Mouse (Mus musculus) midbrain, embryonic 11.5 days (tissue): ENCODE measurements around the gene Rhof. TPM values are rescaled to one million over a fixed set of nuclear protein-coding genes. Genes with fewer than 3 reads are reported as not detected.

Experiments
- ATAC-seq: fragments of 200-750 bp; cut with Nextera tagmentation; 2 replicates; pipeline ENCODE4 v1.8.0; 2017; ENCODE audit warnings: moderate TSS enrichment, moderate library complexity; ENCODE audit not compliant: low FRiP score
- DNase-seq: peaks from one replicate; pipeline ENCODE4 v3.0.0; 2015; ENCODE audit warnings: low spot score; ENCODE audit errors: missing footprints
- H3K27ac ChIP-seq: fragments of 300-500 bp; sonication (generic); 2 replicates; pipeline ENCODE4 v1.5.1; 2014; ENCODE audit warnings: low read depth, low read length
- H3K27me3 ChIP-seq: fragments of 300-500 bp; sonication (generic); 2 replicates; pipeline ENCODE4 v1.6.1; 2014; ENCODE audit warnings: mild to moderate bottlenecking, low read length, moderate library complexity, mixed read lengths; ENCODE audit not compliant: control insufficient read depth, insufficient read depth
- H3K36me3 ChIP-seq: fragments of 300-500 bp; sonication (generic); 2 replicates; pipeline ENCODE4 v1.6.1; 2014; ENCODE audit warnings: mild to moderate bottlenecking, low read length, moderate library complexity, mixed read lengths; ENCODE audit not compliant: control insufficient read depth, insufficient read depth
- H3K4me1 ChIP-seq: fragments of 300-500 bp; sonication (generic); 2 replicates; pipeline ENCODE4 v1.6.1; 2014; ENCODE audit warnings: low read length; ENCODE audit not compliant: control insufficient read depth, insufficient read depth
- H3K4me2 ChIP-seq: fragments of 300-500 bp; sonication (generic); 2 replicates; pipeline ENCODE4 v1.6.1; 2014; ENCODE audit warnings: mild to moderate bottlenecking, moderate library complexity
- H3K4me3 ChIP-seq: fragments of 300-500 bp; sonication (generic); 2 replicates; pipeline ENCODE4 v1.5.1; 2014; ENCODE audit warnings: low read depth, low read length
- H3K9ac ChIP-seq: fragments of 300-500 bp; sonication (generic); 2 replicates; pipeline ENCODE4 v1.6.1; 2014; ENCODE audit warnings: low read length
- H3K9me3 ChIP-seq: fragments of 300-500 bp; sonication (generic); 2 replicates; pipeline ENCODE4 v1.6.1; 2016; ENCODE audit warnings: low read length; ENCODE audit not compliant: control insufficient read depth
- WGBS: fragments of 180-500 bp; shearing (Covaris S2); extraction: QIAGEN DNeasy Blood & Tissue Kit; methylation state at CpG from one replicate; pipeline ENCODE4 v1.1.7; 2014; 5-methylcytosine and 5-hydroxymethylcytosine counted together
- polyA plus RNA-seq: library from polyadenylated mRNA; unstranded; fragments of >200 nt; fragmentation: Nextera tagmentation; extraction: Ambion mirVana; gene quantifications from 2 replicates; pipeline ENCODE4 v1.2.1, GENCODE M21; 2014

Rhof gene
- polyA plus RNA-seq: 1.6 TPM in 2 replicates

- H3K4me2 ChIP-seq: peak within 1 kb of the TSS; percentile 46
- DNase-seq (peak; percentile 96), ATAC-seq (peak; percentile 59)
- peak within 1 kb of the TSS; percentile 22 for H3K4me3 ChIP-seq
- peaks cover 53% of the 10 kb centered on the region for H3K4me1 ChIP-seq
- H3K27ac ChIP-seq: peak within 1 kb of the TSS; percentile 12; the same call in 1 of the 2 replicates
- WGBS: 1% methylated on average over 44 of the region's 44 CpGs
- peaks cover 6% of the 10 kb centered on the region; the same call in 1 of the 2 replicates for H3K36me3 ChIP-seq
- no peaks in the 10 kb centered on the region for H3K27me3 ChIP-seq
- peak within 1 kb of the TSS; percentile 56 for H3K9ac ChIP-seq
- no peaks in the 10 kb centered on the region for H3K9me3 ChIP-seq
Measured at GRCm38 (mm10) chr5:123132308-123133071, at the start of gene Rhof. TSS of gene Rhof (minus strand) at chr5:123132692.

- no peaks in the 10 kb centered on the region for H3K27me3 ChIP-seq
- H3K9ac ChIP-seq: no peak overlapping the region
- 77% methylated on average over 6 of the region's 6 CpGs for WGBS
- H3K9me3 ChIP-seq: no peaks in the 10 kb centered on the region
- H3K4me2 ChIP-seq: no peak overlapping the region
- no peaks in the 10 kb centered on the region for H3K36me3 ChIP-seq
- no peaks in the 10 kb centered on the region for H3K4me1 ChIP-seq
- DNase-seq (peak; percentile 72), ATAC-seq (no peak)
- no peak overlapping the region for H3K27ac ChIP-seq
- H3K4me3 ChIP-seq: no peak overlapping the region
Measured at GRCm38 (mm10) chr5:123181536-123181935, 49.0 kb upstream of the Rhof start.

GRCm38 (mm10) chr5:123180390-123180789 is 47.9 kb upstream of the Rhof start:
- no peak for DNase-seq
- H3K27me3 ChIP-seq: no peaks in the 10 kb centered on the region

DNA sequence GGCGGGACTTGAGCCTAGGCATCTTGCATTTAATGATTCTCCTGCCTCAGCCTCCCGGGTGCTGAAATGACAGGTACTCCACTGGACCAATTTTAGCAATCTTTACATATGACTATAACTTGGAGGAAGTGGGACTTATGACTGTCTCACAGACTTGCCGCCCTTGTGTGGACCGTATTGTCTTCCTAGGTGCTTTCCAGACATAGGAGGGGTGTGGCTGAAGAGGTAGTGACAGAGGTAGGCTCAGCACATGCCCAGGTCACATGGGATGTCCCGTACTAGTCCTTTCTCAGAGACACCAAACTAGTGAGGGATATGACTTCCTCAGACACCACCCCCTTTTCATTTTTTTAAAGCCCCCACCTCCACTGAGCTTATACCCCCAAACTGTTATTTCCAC is 46.3 kb upstream of the Rhof start:
- WGBS: 90% methylated on average over 5 of the region's 5 CpGs
- no peak for ATAC-seq
- no peak for DNase-seq
- H3K4me1 ChIP-seq: no peaks in the 10 kb centered on the region
- H3K27me3 ChIP-seq: no peaks in the 10 kb centered on the region
- no peak overlapping the region for H3K4me3 ChIP-seq
- H3K9ac ChIP-seq: no peak overlapping the region
- H3K27ac ChIP-seq: no peak overlapping the region
- no peak overlapping the region for H3K4me2 ChIP-seq
- no peaks in the 10 kb centered on the region for H3K36me3 ChIP-seq
- H3K9me3 ChIP-seq: no peaks in the 10 kb centered on the region

More at GRCm38 (mm10) chr5:123180390-123180789, 47.9 kb upstream of the Rhof start:
- H3K27ac ChIP-seq: no peak overlapping the region
- ATAC-seq: no peak
- H3K4me2 ChIP-seq: no peak overlapping the region
- H3K4me1 ChIP-seq: no peaks in the 10 kb centered on the region
- no peak overlapping the region for H3K4me3 ChIP-seq
- no peaks in the 10 kb centered on the region for H3K36me3 ChIP-seq
- H3K9ac ChIP-seq: no peak overlapping the region
- H3K9me3 ChIP-seq: no peaks in the 10 kb centered on the region
- 96% methylated on average over 15 of the region's 15 CpGs for WGBS

GRCm38 (mm10) chr5:123171646-123172350 is 39.3 kb upstream of the Rhof start:
- Histone ChIP-seq H3K4me3 (peak overlapping the region; percentile 10; the same call in 1 of the 2 replicates), H3K27me3 (no peaks in the 10 kb centered on the region), H3K4me2 (peak overlapping the region; percentile 33), H3K36me3 (peaks cover 1% of the 10 kb centered on the region; the same call in 1 of the 2 replicates), H3K9ac (no peak overlapping the region), H3K9me3 (no peaks in the 10 kb centered on the region), H3K27ac (no peak overlapping the region), H3K4me1 (0 out of 2 replicates have a peak, but pooled peaks cover 3% of the 10 kb centered on the region)
- WGBS: 18% methylated on average over 22 of the region's 22 CpGs
- ATAC-seq (peak; percentile 88), DNase-seq (peak; percentile 99)

DNA sequence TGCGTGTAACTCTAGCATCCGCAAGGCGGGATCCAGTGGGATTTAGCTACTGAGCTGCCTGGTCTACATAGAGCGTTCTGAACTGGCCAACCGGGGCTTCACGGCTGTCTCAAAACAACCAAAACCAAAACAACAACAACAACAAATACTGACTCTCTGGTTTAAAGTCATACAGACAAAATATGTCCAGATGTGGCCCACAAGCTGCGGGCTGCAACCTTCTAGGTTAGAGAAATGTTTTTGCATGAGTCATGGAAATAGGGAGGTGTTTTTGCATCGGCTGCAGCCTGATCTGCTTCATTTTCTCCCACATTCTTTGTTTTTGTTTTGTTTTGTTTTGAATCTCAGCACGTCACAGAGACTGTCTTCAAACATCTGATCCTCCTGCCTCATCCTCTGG is 37.9 kb upstream of the Rhof start:
- Histone ChIP-seq H3K4me2 (no peak overlapping the region), H3K27ac (no peak overlapping the region), H3K4me1 (0 out of 2 replicates have a peak, but pooled peaks cover 3% of the 10 kb centered on the region), H3K36me3 (peaks cover 12% of the 10 kb centered on the region), H3K9me3 (no peaks in the 10 kb centered on the region), H3K9ac (no peak overlapping the region), H3K4me3 (no peak overlapping the region), H3K27me3 (no peaks in the 10 kb centered on the region)
- ATAC-seq (no peak), DNase-seq (no peak)
- WGBS: 81% methylated on average over 9 of the region's 9 CpGs

DNA sequence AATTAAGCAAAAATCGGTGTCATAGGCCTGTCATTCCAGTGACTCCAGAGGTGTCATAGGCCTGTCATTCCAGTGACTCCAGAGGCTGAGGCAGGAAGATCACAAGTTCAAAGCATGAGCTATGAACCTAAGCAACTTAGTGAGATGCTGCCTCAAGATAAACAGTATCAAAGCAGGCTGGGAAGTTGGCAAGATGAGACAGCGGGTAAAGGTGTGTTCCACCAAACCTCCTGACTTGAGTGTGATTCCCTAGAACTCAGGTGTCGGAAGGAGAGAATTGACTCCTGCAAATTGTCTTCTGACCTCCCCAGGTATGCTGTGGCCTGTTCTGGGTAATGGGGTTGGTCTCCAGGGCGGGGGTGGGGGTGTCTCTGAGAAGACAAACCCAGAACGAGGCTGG is 36.8 kb upstream of the Rhof start, which contains the start of gene Psmd9:
Psmd9 (plus strand) TSS at position 130 of the 400 bp plus-strand sequence.
- WGBS: 85% methylated on average over 5 of the region's 5 CpGs
- Histone ChIP-seq H3K9ac (no peak within 1 kb of the TSS), H3K27me3 (no peaks in the 10 kb centered on the region), H3K4me3 (no peak within 1 kb of the TSS), H3K36me3 (peaks cover 14% of the 10 kb centered on the region), H3K9me3 (no peaks in the 10 kb centered on the region), H3K4me2 (no peak within 1 kb of the TSS), H3K4me1 (0 out of 2 replicates have a peak, but pooled peaks cover 3% of the 10 kb centered on the region), H3K27ac (no peak within 1 kb of the TSS)
- ATAC-seq: no peak
- no peak for DNase-seq

- Histone ChIP-seq H3K4me1 (0 out of 2 replicates have a peak, but pooled peaks cover 3% of the 10 kb centered on the region), H3K27ac (no peak overlapping the region), H3K4me3 (no peak overlapping the region), H3K9me3 (no peaks in the 10 kb centered on the region), H3K4me2 (no peak overlapping the region), H3K9ac (no peak overlapping the region), H3K36me3 (peaks cover 26% of the 10 kb centered on the region), H3K27me3 (no peaks in the 10 kb centered on the region)
- WGBS: 85% methylated on average over 5 of the region's 5 CpGs
- ATAC-seq: no peak
- no peak for DNase-seq
Measured at GRCm38 (mm10) chr5:123167591-123167990, 35.1 kb upstream of the Rhof start.

- 88% methylated on average over 10 of the region's 10 CpGs for WGBS
- ATAC-seq (no peak), DNase-seq (no peak)
- Histone ChIP-seq H3K4me3 (no peak overlapping the region), H3K36me3 (peaks cover 33% of the 10 kb centered on the region), H3K9ac (no peak overlapping the region), H3K4me2 (no peak overlapping the region), H3K4me1 (no peaks in the 10 kb centered on the region), H3K27me3 (no peaks in the 10 kb centered on the region), H3K9me3 (no peaks in the 10 kb centered on the region), H3K27ac (no peak overlapping the region)
Measured at GRCm38 (mm10) chr5:123166437-123166836, 33.9 kb upstream of the Rhof start.
